Mouse (Mus musculus): ENCODE measurements around the gene Sergef. TPM values are rescaled to one million over a fixed set of nuclear protein-coding genes. Genes with fewer than 3 reads are reported as not detected.

Gene Sergef
- total RNA-seq, 1 experiment = 5.4 TPM

DNA sequence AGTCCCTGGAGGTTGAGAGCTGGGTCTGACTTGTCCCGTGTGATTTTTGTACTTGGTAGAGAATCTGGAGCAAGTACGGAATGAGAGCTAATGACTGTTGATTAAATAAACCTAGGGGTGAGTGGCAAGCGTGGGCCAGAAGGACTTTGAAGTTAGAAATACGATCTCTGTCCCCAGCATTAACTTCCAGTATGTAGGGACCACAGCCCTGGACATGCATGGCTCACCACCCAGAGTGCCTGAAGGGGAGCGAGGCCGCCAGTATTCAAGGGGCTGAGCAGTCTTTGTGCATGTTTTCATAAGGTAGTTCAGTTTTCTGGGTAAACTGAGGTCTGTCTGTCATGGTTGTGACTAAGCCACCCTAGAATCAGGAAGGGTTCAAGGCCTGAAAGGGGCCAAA, 244.0 kb downstream of the Sergef start:
- no peak overlapping the region for H3K27ac ChIP-seq (ENCODE audit: insufficient read depth, low read depth, low read length, poor library complexity, severe bottlenecking)
- H3K9me3 ChIP-seq (ENCODE audit: control insufficient read depth, insufficient read depth, low read depth, low read length) = no peaks in the 10 kb centered on the region
- H3K4me1 ChIP-seq (ENCODE audit: control insufficient read depth in 2 of 2, insufficient read depth in 2 of 2, low read length in 2 of 2, poor library complexity in 1 of 2) = no peaks in the 10 kb centered on the region
- TF ChIP-seq CHD2 (IDR thresholded peaks at IDR 0.05; ENCODE audit: low read depth, low read length) (no peak), ZNF384 (IDR thresholded peaks at IDR 0.05; ENCODE audit: low read depth, low read length) (no peak), MAFK (IDR thresholded peaks at IDR 0.05; ENCODE audit: insufficient read depth, low read depth, low read length) (no peak), HCFC1 (IDR thresholded peaks at IDR 0.05; ENCODE audit: borderline replicate concordance, insufficient read depth, low read length) (no peak), ZC3H11A (IDR thresholded peaks at IDR 0.05; ENCODE audit: borderline replicate concordance, low read depth, low read length) (no peak)
- DNase-seq (ENCODE audit: low read depth, low spot score) = no peak
- no peaks in the 10 kb centered on the region for H3K36me3 ChIP-seq (ENCODE audit: control insufficient read depth, insufficient read depth, low read length, poor library complexity, severe bottlenecking)
- in situ Hi-C loops (cut with MboI; ENCODE audit: low sequenced_read_pairs in 2 of 2, unreplicated experiment in 2 of 2) = loop anchor here (10.0 to 25.0 kb wide), 2 partner anchors 167 to 209 kb away; no protein-coding TSS in a partner anchor
- H3K4me3 ChIP-seq (ENCODE audit: insufficient read depth in 1 of 2, low read depth in 1 of 2, low read length in 2 of 2, poor library complexity in 1 of 2, severe bottlenecking in 1 of 2) = no peak overlapping the region
- H3K9ac ChIP-seq (ENCODE audit: insufficient read depth, low read depth, low read length, poor library complexity, severe bottlenecking) = no peak overlapping the region

DNA sequence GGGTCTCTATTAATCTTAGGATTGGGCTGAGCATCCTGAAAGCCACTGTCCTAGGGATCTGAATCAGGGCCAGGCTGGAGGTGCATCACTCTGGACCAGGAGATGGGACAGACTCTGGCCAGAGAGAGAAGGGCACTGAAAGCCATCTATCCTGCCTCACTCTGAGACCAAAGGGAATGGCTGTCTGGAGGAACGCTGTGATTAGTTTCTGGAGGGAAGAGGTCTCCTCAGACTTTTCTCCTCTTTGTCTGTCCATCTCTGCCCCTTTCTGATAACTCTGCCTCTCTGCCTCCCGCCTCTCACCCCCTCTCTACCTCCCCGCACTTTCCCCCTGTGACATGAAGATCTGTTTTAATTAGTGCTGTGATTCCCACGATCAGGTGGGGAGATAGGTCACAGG, 244.7 kb downstream of the Sergef start:
- no peak for DNase-seq (ENCODE audit: low read depth, low spot score)
- in situ Hi-C loops (cut with MboI; ENCODE audit: low sequenced_read_pairs in 2 of 2, unreplicated experiment in 2 of 2) = loop anchor here (5.0 to 25.0 kb wide), 3 partner anchors 167 to 212 kb away; no protein-coding TSS in a partner anchor
- no peak overlapping the region for H3K9ac ChIP-seq (ENCODE audit: insufficient read depth, low read depth, low read length, poor library complexity, severe bottlenecking)

DNA sequence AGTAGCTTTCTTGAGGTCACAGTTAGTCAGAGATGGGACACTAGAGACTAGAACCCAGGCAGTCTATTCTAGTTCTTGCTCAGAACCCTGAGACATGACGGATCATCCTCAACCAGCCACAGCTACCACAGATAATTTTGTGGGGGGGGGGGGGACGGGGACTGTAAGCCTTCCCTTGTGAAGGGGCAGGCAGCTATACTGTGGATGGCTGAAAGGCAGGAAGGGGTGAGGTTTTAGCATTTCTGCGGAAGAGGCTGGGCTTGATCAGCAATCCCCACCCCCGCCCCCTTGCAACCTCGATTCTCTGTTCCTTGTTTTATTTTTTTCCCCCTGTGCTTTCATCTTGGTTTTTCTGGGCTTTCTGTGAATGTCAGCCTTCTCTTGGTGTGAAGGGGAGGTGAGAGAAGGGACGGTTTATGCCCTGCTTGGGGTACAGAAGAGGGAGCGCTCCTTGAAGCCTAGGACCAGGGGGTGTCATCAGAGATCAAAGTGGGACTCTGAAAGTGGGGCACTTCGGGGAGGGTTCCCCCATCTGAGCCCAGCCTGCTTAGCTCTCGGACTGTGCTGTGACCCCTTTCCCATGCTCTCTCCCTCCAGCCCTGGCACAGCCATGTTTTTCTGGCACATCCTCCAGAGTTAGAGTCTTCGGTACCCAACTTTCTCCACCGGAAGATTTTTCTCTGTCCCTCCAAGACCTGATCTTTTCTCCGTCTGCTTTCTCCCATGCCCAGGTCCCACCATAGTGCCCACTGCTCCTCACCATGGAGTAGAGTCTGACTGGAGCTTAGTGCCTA, 245.7 kb downstream of the Sergef start:
- Histone ChIP-seq H3K36me3 (ENCODE audit: control insufficient read depth, insufficient read depth, low read length, poor library complexity, severe bottlenecking) (no peaks in the 10 kb centered on the region), H3K9ac (ENCODE audit: insufficient read depth, low read depth, low read length, poor library complexity, severe bottlenecking) (no peak overlapping the region), H3K9me3 (ENCODE audit: control insufficient read depth, insufficient read depth, low read depth, low read length) (no peaks in the 10 kb centered on the region), H3K27ac (ENCODE audit: insufficient read depth, low read depth, low read length, poor library complexity, severe bottlenecking) (no peak overlapping the region), H3K4me3 (ENCODE audit: insufficient read depth in 1 of 2, low read depth in 1 of 2, low read length in 2 of 2, poor library complexity in 1 of 2, severe bottlenecking in 1 of 2) (no peak overlapping the region), H3K4me1 (ENCODE audit: control insufficient read depth in 2 of 2, insufficient read depth in 2 of 2, low read length in 2 of 2, poor library complexity in 1 of 2) (no peaks in the 10 kb centered on the region)
- DNase-seq (ENCODE audit: low read depth, low spot score) = no peak
- in situ Hi-C loops (cut with MboI; ENCODE audit: low sequenced_read_pairs in 2 of 2, unreplicated experiment in 2 of 2) = loop anchor here (5.0 to 25.0 kb wide), 3 partner anchors 168 to 213 kb away; no protein-coding TSS in a partner anchor
- TF ChIP-seq CHD2 (IDR thresholded peaks at IDR 0.05; ENCODE audit: low read depth, low read length) (no peak), MAFK (IDR thresholded peaks at IDR 0.05; ENCODE audit: insufficient read depth, low read depth, low read length) (no peak)

More for the DNA sequence above, 244.7 kb downstream of the Sergef start:
- Histone ChIP-seq H3K27ac (ENCODE audit: insufficient read depth, low read depth, low read length, poor library complexity, severe bottlenecking) (no peak overlapping the region), H3K9me3 (ENCODE audit: control insufficient read depth, insufficient read depth, low read depth, low read length) (no peaks in the 10 kb centered on the region), H3K4me1 (ENCODE audit: control insufficient read depth in 2 of 2, insufficient read depth in 2 of 2, low read length in 2 of 2, poor library complexity in 1 of 2) (no peaks in the 10 kb centered on the region), H3K36me3 (ENCODE audit: control insufficient read depth, insufficient read depth, low read length, poor library complexity, severe bottlenecking) (no peaks in the 10 kb centered on the region), H3K4me3 (ENCODE audit: insufficient read depth in 1 of 2, low read depth in 1 of 2, low read length in 2 of 2, poor library complexity in 1 of 2, severe bottlenecking in 1 of 2) (no peak overlapping the region)
- TF ChIP-seq HCFC1 (IDR thresholded peaks at IDR 0.05; ENCODE audit: borderline replicate concordance, insufficient read depth, low read length) = no peak
- no peak for TF ChIP-seq ZC3H11A (IDR thresholded peaks at IDR 0.05; ENCODE audit: borderline replicate concordance, low read depth, low read length)
- TF ChIP-seq CHD2 (IDR thresholded peaks at IDR 0.05; ENCODE audit: low read depth, low read length) = no peak
- no peak for TF ChIP-seq MAFK (IDR thresholded peaks at IDR 0.05; ENCODE audit: insufficient read depth, low read depth, low read length)
- TF ChIP-seq ZNF384 (IDR thresholded peaks at IDR 0.05; ENCODE audit: low read depth, low read length) = no peak

Other genes with a start within 250 kb of the Sergef start
- gene Kcnc1, start 243.3 kb downstream of the Sergef start, total RNA-seq (2012; rRNA removed) = 0.18 TPM in 1 of 2 replicates, not detected in the other
- gene Tph1, start 32.7 kb upstream of the Sergef start, total RNA-seq (2012; rRNA removed) = 0.32 and 3.6 TPM in 2 replicates
- gene Saal1, start 70.9 kb upstream of the Sergef start, total RNA-seq (2012; rRNA removed) = 15.2 and 15.6 TPM in 2 replicates
- gene Saa3, start 75.9 kb upstream of the Sergef start, total RNA-seq (2012; rRNA removed) = 0.54 and 0.79 TPM in 2 replicates
- gene Saa4, start 92.8 kb upstream of the Sergef start, total RNA-seq (2012; rRNA removed) = not detected in 2 replicates
- gene Saa1, start 103.2 kb upstream of the Sergef start, total RNA-seq (2012; rRNA removed) = not detected in 2 replicates
- not detected in 2 replicates for gene Saa2, start 112.0 kb upstream of the Sergef start, total RNA-seq (2012; rRNA removed)
- gene Hps5, start 156.3 kb upstream of the Sergef start, total RNA-seq (2012; rRNA removed) = 17.4 and 18.0 TPM in 2 replicates
- gene Gtf2h1, start 156.3 kb upstream of the Sergef start, total RNA-seq (2012; rRNA removed) = 57.5 and 71.7 TPM in 2 replicates
- 621 and 827 TPM in 2 replicates for gene Ldha, start 201.7 kb upstream of the Sergef start, total RNA-seq (2012; rRNA removed)
- 3.4 and 3.9 TPM in 2 replicates for gene Ldhc, start 221.4 kb upstream of the Sergef start, total RNA-seq (2012; rRNA removed)

Measured in ES-E14 (cell line).